Mouse (Mus musculus) stomach, postnatal 0 days (tissue): ENCODE data around the gene Hcn4. TPM values are rescaled to one million over a fixed set of nuclear protein-coding genes. Genes with fewer than 3 reads are reported as not detected.

Experiments used
- ATAC-seq: fragments of 200-750 bp; cut with Nextera tagmentation; 2 replicates; pipeline ENCODE4 v1.8.0; 2017; ENCODE audit not compliant: low FRiP score, low TSS enrichment
- DNase-seq: peaks from one replicate; pipeline ENCODE4 v3.0.0-alpha.2; 2016; ENCODE audit warnings: low spot score
- H3K27ac ChIP-seq: fragments of 300-500 bp; sonication (generic); replicated peaks from 2 replicates; pipeline ENCODE4 v1.5.1; 2014; ENCODE audit warnings: mild to moderate bottlenecking, control low read depth
- H3K27me3 ChIP-seq: fragments of 300-500 bp; sonication (generic); 2 replicates; pipeline ENCODE4 v1.6.1; 2014; ENCODE audit warnings: low read length; ENCODE audit not compliant: control insufficient read depth, insufficient read depth
- H3K36me3 ChIP-seq: fragments of 300-500 bp; sonication (generic); 2 replicates; pipeline ENCODE4 v1.6.1; 2014; ENCODE audit warnings: low read length, mixed read lengths; ENCODE audit not compliant: control insufficient read depth, insufficient read depth
- H3K4me1 ChIP-seq: fragments of 300-500 bp; sonication (generic); replicated peaks from 2 replicates; pipeline ENCODE4 v1.6.1; 2014; ENCODE audit warnings: antibody characterized with exemption; ENCODE audit not compliant: control insufficient read depth, insufficient read depth
- H3K4me2 ChIP-seq: fragments of 300-500 bp; sonication (generic); replicated peaks from 2 replicates; pipeline ENCODE4 v1.6.1; 2014; ENCODE audit warnings: low read depth, mild to moderate bottlenecking, control low read depth, moderate library complexity
- H3K4me3 ChIP-seq: fragments of 300-500 bp; sonication (generic); 2 replicates; pipeline ENCODE4 v1.5.1; 2014; ENCODE audit warnings: low read depth, low read length, control low read depth
- H3K9ac ChIP-seq: fragments of 300-500 bp; sonication (generic); 2 replicates; pipeline ENCODE4 v1.6.1; 2014; ENCODE audit warnings: mild to moderate bottlenecking, low read length, control low read depth, mixed read lengths
- H3K9me3 ChIP-seq: fragments of 300-500 bp; sonication (generic); 2 replicates; pipeline ENCODE4 v1.6.1; 2016; ENCODE audit warnings: low read length; ENCODE audit not compliant: control insufficient read depth
- CTCF ChIP-seq: IDR thresholded peaks from 2 replicates; pipeline ENCODE4 v1.5.1; 2016; ENCODE audit warnings: antibody characterized with exemption, low read depth, mild to moderate bottlenecking, moderate library complexity
- EP300 ChIP-seq: optimal IDR thresholded peaks from 2 replicates; pipeline ENCODE3; 2016; ENCODE audit warnings: antibody characterized with exemption
- WGBS: fragments of 180-500 bp; shearing (Covaris S2); extraction: QIAGEN DNeasy Blood & Tissue Kit; methylation state at CpG from one replicate; pipeline ENCODE4 v1.1.7; 2014; 5-methylcytosine and 5-hydroxymethylcytosine counted together
- polyA plus RNA-seq: library from polyadenylated mRNA; unstranded; fragments of >200 nt; fragmentation: Nextera tagmentation; extraction: Ambion mirVana; gene quantifications from 2 replicates; pipeline ENCODE4 v1.2.1, GENCODE M21; 2015

Hcn4 gene
- polyA plus RNA-seq, 1 experiment from 2014 or later: 0.05 TPM

- 88% methylated on average over 6 of the region's 6 CpGs for WGBS
- H3K27ac ChIP-seq: no peak overlapping the region
- no peak for ATAC-seq
- H3K9ac ChIP-seq: no peak overlapping the region
- TF ChIP-seq EP300 (no peak), CTCF (no peak)
- H3K4me2 ChIP-seq: no peak overlapping the region
- no peak for DNase-seq
- H3K9me3 ChIP-seq: no peaks in the 10 kb centered on the region
- H3K4me3 ChIP-seq: no peak overlapping the region
- H3K36me3 ChIP-seq: peaks cover 15% of the 10 kb centered on the region; the same call in 1 of the 2 replicates
- H3K4me1 ChIP-seq: no peaks in the 10 kb centered on the region
- H3K27me3 ChIP-seq: no peaks in the 10 kb centered on the region
These were observed 52.2 kb downstream of the Hcn4 start for GRCm38 (mm10) chr9:58875439-58875838.

- ATAC-seq: no peak
- DNase-seq: no peak
- Histone ChIP-seq H3K9ac (no peak overlapping the region), H3K9me3 (no peaks in the 10 kb centered on the region), H3K36me3 (peaks cover 18% of the 10 kb centered on the region; the same call in 1 of the 2 replicates), H3K4me2 (no peak overlapping the region), H3K4me1 (no peaks in the 10 kb centered on the region), H3K27me3 (no peaks in the 10 kb centered on the region), H3K27ac (no peak overlapping the region), H3K4me3 (no peak overlapping the region)
- TF ChIP-seq CTCF (no peak), EP300 (no peak)
- 92% methylated on average over 6 of the region's 6 CpGs for WGBS
These were observed 53.9 kb downstream of the Hcn4 start for GRCm38 (mm10) chr9:58876946-58877625.

GRCm38 (mm10) chr9:58879836-58880235, 56.6 kb downstream of the Hcn4 start:
- ATAC-seq (no peak), DNase-seq (no peak)
- Histone ChIP-seq H3K4me1 (no peaks in the 10 kb centered on the region), H3K4me2 (no peak overlapping the region), H3K27ac (no peak overlapping the region), H3K9ac (no peak overlapping the region), H3K4me3 (no peak overlapping the region), H3K36me3 (peaks cover 22% of the 10 kb centered on the region; the same call in 1 of the 2 replicates), H3K27me3 (no peaks in the 10 kb centered on the region), H3K9me3 (no peaks in the 10 kb centered on the region)
- 87% methylated on average over 1 of the region's 1 CpGs for WGBS
- TF ChIP-seq EP300: no peak
- TF ChIP-seq CTCF: no peak

GRCm38 (mm10) chr9:58882686-58883085, 59.5 kb downstream of the Hcn4 start:
- Histone ChIP-seq H3K4me3 (no peak overlapping the region), H3K27me3 (no peaks in the 10 kb centered on the region), H3K9me3 (no peaks in the 10 kb centered on the region), H3K27ac (no peak overlapping the region), H3K4me1 (no peaks in the 10 kb centered on the region), H3K4me2 (no peak overlapping the region), H3K9ac (no peak overlapping the region), H3K36me3 (peaks cover 17% of the 10 kb centered on the region; the same call in 1 of the 2 replicates)
- DNase-seq: no peak
- ATAC-seq: no peak
- TF ChIP-seq EP300 (no peak), CTCF (no peak)
- WGBS: 28% methylated on average over 1 of the region's 1 CpGs

GRCm38 (mm10) chr9:58889782-58890448, 66.7 kb downstream of the Hcn4 start:
- Histone ChIP-seq H3K4me2 (no peak overlapping the region), H3K4me1 (no peaks in the 10 kb centered on the region), H3K4me3 (no peak overlapping the region), H3K27ac (no peak overlapping the region), H3K9me3 (no peaks in the 10 kb centered on the region), H3K27me3 (no peaks in the 10 kb centered on the region), H3K9ac (no peak overlapping the region), H3K36me3 (peaks cover 16% of the 10 kb centered on the region; the same call in 1 of the 2 replicates)
- 83% methylated on average over 12 of the region's 12 CpGs for WGBS
- no peak for TF ChIP-seq EP300
- no peak for TF ChIP-seq CTCF
- DNase-seq: no peak
- no peak for ATAC-seq

- ATAC-seq (no peak), DNase-seq (no peak)
- peaks cover 12% of the 10 kb centered on the region; the same call in 1 of the 2 replicates for H3K36me3 ChIP-seq
- H3K4me1 ChIP-seq: no peaks in the 10 kb centered on the region
- H3K27ac ChIP-seq: 0 out of 2 replicates have a peak overlapping the region, but pooled peaks have one; percentile 8
- TF ChIP-seq CTCF (no peak), EP300 (no peak)
- H3K9ac ChIP-seq: no peak overlapping the region
- H3K27me3 ChIP-seq: no peaks in the 10 kb centered on the region
- 82% methylated on average over 8 of the region's 8 CpGs for whole genome bisulfite sequencing
- no peaks in the 10 kb centered on the region for H3K9me3 ChIP-seq
- no peak overlapping the region for H3K4me3 ChIP-seq
- H3K4me2 ChIP-seq: no peak overlapping the region
These were observed 67.7 kb downstream of the Hcn4 start for GRCm38 (mm10) chr9:58890893-58891292.
